Mouse (Mus musculus): Measurements from ENCODE around the gene Tiam1.

Gene Tiam1

GRCm38 (mm10) chr16:89990288-89990955, 153.1 kb downstream of the Tiam1 start:
- DNase-seq, result no peak

DNA sequence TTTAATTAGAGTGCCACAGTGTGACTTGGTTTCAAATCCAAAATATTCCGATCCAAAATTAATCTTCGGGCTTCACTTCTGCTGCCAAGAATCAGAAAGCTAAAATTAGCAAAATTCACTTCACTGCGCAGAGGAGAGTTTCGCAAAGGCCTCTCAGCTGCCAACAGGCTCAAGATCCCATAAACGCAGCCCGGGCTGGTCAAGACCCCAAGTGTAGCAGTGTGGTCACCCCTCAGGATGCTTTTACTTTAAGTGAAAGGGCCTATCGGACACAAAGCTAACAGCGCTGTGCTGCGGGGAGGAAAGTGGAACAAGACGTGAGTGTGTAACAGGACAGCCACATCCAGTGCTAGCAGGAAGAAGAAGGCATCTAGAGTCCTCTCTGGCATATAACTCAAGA, 153.8 kb downstream of the Tiam1 start:
- DNase-seq, result peak; percentile 73

DNA sequence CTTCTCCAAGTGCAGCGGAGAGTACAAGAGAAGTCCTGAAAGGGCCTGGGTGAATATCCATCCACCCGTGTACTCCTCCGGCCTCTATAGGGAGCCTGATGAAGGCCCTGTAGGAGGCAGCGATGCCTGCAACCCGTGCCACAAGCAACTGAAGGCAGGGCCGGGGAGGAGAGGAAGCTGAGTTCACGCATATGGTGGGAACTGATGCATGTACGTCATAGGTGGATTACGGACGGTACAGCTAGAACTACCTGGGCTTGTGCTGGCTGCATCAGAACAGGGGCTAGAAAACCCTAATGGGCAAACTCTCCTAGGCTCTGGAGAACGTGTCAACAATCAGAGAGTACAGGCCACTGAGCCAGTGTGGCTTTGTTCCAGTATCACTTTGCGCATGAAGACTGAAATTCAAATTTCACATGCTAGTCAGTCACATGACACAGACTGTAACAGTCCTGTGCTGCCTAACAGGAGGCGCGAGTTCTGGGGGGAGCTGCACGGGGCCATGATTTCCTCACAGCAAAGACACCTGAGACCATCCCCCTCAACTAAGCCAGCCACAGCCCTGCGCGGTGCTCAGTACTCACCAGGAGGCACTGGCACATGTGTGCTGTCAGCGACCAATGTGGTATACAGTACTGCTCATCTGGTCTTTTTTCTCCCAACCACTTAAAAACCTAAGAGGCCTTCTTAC, 156.8 kb downstream of the Tiam1 start:
- DNase-seq, result no peak

DNA sequence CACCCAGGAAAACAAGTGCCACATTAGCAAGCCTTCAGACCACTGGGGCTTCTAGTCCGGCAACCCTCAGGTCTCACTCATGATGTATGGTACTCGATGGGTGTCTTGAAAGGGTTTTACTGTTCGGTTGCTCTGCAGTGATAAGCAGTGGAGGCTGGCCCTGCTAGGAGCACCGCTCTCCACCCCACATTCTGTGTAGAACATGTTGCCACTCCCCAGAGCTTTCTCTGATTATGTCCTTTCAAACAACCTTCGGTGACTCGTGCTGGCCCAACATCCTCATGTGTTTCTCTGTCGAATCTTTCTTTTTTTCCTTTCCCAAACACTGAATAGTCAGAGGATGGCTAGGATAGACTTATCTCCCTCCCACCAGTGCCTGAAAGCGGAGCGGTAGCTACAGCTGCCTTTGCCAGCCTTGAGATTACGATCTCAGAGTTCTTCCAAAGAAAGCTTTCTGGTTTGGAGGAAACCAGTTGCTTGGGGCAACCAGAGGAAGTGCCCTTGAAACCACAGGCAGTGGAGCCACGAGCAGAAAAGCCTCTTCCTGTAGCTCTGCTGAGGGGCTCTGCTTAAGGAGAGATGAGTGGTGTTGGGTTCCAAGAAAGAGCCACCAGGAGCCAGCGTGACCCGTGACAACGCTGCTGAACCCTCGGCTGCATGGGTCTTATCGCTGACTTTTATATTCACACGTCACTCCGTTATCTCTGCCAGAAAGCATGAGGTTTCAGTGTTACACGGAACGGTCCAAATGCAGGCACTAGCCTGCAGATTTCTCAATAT, 157.7 kb downstream of the Tiam1 start:
- no peak for DNase-seq

DNA sequence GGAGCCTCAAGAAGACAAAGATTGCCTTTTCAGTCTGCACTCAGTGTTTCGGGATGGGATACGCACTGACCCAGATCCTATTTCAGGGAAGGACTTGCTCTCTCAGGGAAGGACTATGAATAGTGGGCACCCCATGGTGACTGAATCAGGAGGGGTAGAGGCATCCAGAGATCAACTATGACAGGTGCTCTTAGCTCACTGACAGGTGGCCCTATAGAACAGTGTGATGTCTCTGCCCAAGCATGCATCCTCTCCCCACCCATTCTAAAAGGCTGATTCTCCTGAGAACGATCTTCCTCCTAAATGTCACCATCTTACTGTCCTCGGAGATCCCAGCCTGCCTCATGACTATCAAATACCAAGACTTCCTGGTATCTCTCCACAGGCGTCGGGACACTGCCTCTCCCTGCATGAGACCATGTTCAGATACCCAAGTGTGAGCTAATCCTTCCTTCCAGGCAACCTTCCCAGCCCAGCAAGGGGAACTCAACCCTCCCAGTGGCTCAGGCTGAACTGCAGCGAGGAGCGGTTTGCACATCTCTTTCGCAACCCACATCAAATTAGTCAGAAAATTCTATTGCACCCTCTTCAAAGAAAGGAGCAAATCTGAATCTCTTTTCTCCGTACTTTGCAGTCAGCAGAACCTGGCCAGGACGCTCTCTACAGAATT, 163.4 kb downstream of the Tiam1 start:
- DNase-seq, result peak; percentile 83

GRCm38 (mm10) chr16:89975441-89975840, 168.1 kb downstream of the Tiam1 start:
- DNase-seq, result no peak

GRCm38 (mm10) chr16:89973814-89974712, 169.5 kb downstream of the Tiam1 start:
- DNase-seq, result no peak

- DNase-seq, result no peak
Measured at GRCm38 (mm10) chr16:89972854-89973487, 170.6 kb downstream of the Tiam1 start.

GRCm38 (mm10) chr16:89972018-89972417, 171.6 kb downstream of the Tiam1 start:
- no peak for DNase-seq

GRCm38 (mm10) chr16:89968058-89968457, 175.5 kb downstream of the Tiam1 start:
- DNase-seq, result no peak

GRCm38 (mm10) chr16:89962876-89963275, 180.7 kb downstream of the Tiam1 start:
- no peak for DNase-seq

DNA sequence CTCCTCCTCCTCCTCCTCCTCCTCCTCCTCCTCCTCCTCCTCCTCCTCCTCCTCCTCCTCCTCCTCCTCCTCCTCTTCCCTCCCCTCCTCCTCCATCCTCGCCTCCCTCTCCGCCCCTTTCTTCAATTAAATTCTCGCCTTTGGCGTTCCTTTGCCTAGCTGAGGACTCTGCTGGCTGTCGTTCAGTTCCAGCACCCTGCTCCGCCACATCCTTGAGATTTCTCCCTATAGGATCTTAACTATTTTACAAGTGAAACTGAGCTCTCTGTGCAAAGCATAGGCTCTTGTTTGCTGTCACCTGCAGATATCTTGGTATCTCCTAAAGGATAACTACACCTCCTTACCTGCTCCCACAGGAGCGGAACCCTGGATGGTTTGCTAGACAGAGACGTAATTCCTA, 182.7 kb downstream of the Tiam1 start:
- no peak for DNase-seq

DNA sequence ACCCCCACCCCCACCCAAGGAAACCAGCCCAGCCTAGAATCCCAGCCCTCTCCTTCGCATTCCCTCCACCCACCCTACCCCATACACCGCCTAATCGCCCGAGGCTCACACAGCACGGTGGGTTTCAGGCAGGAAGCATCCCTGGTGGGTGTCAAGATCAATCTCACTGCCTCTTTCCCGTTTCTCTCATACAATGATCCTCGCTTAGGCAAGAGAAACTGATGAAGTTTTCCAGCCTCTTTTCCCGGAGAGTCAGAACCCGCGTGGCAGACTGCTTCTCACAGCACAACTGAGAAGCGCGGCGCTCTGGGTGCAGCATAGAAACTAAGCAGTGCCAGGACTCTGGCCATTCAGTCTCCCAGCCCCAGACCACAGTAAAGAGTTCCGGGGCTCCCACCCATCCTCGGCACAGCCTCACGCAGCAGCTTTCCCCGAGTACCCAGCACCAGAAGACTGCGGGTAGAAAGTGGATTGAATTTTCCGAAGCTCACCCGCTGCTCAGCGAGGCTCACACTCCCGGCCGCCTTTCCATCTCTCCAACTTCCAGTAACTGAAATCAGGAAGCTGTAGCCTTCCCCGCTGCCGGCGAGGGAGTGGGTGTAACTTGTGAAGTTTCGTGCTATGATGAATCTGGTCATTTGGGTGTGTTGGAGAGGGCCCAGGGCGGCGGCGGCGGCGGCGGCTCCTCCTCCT, 183.2 kb downstream of the Tiam1 start:
- peak; percentile 72 for DNase-seq

GRCm38 (mm10) chr16:89958982-89959381, 184.6 kb downstream of the Tiam1 start:
- DNase-seq, result peak; percentile 86

DNA sequence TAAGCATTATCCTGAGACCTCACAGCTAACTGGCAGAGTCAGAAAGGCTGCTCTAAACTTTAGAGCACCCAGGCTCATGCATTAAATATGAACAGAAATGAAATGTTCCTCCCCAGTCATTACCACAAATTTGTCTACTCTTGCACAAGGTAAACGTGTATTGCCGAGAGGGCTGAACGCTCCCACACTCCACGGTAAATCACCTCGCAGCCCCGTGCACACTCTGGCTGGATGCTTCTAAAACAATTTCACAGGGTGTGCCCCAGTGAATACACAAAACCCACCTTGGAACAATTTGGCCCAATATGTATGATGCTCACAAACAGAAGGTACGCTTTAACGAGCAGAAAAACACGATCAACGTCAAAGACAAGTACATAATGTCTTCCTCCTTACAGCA, 185.5 kb downstream of the Tiam1 start:
- no peak for DNase-seq

GRCm38 (mm10) chr16:89954525-89954924, 189.0 kb downstream of the Tiam1 start:
- no peak for DNase-seq

- no peak for DNase-seq
Measured at GRCm38 (mm10) chr16:89954114-89954513, 189.5 kb downstream of the Tiam1 start.

GRCm38 (mm10) chr16:89952821-89953220, 190.7 kb downstream of the Tiam1 start:
- no peak for DNase-seq

- DNase-seq, result peak; percentile 97
Measured at GRCm38 (mm10) chr16:89950754-89951153, 192.8 kb downstream of the Tiam1 start.

GRCm38 (mm10) chr16:89950251-89950650, 193.3 kb downstream of the Tiam1 start:
- DNase-seq, result no peak

DNA sequence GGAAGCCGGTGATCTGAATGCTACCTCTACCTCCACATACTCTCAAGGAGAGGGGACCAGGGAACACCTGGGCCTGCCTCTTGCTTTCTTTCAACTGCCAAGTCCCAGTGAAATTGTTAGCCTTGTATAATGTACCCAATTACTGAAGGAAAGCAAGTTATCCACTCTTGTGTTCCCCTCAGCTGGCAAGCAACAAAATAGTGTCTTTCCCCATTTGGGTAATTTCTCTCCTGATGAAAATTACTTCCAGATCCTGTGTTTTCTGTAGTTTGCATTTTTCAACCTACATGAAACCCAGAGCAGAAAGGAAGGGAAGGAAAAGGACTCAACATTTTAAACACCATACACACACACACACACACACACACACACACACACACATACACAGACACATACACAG, 195.5 kb downstream of the Tiam1 start:
- DNase-seq, result no peak
